Mouse (Mus musculus): ENCODE data around the gene Olfr1564.
"Not testable (repeated sequence)": the region's sequence is repeated elsewhere in the genome, so short reads cannot be mapped to it uniquely, and the experiment has no call there.

DNA sequence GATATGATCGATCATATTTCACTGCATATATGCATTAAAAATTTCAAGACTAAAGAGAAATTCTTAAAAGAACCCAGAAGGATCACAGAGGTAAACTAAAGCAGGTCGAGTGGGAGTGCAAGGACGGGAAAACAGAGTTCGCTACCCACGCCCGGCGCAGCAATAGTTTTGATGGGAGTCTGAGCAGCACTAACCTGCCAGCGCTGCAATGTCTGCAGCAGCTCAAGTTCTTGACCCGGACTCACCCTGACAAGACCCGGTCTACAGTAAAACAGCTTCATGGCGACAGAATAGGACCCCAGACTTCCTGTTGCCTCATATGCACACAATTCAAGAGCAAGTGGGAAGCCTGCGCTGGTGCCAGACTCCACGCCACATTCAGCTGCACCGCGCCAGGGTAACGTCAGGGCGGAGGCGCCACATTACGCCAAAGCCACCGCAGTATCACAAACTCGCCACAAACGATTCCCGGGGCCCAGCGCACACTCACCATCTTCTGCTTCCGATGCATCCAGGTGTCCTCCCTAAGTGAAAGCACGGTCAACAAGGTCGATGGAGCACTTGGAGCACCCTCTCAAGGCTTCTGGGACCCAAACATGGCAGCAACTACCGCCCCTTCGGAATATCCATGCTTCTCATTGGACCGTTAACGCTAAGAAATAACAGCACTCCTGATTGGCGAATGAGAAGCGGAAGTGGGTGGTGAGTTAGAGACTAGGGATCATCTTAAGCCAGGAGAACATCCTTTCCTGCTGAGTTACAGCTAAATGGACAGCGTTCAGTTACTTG is 33.2 kb upstream of the Olfr1564 start, which contains the start of gene Zfp955a:
- TF ChIP-seq POLR2A (IDR thresholded peaks at IDR 0.05; ENCODE audit: low read depth, low read length); CTCF (conservative IDR thresholded peaks at IDR 0.05; ENCODE audit: insufficient read depth, insufficient read length, low read depth, low read length): not testable (repeated sequence)

Measured in kidney, adult 2 months (tissue).